Mouse (Mus musculus) mature B cell (primary cell): Measurements from ENCODE around the gene Actl11.

Experiments
- in situ Hi-C: fragments of 300-500 bp; cut with MboI; formaldehyde crosslinking; loops from 2 replicates; pipeline ENCODE4 v1.14.3; 2019

Actl11 gene

GRCm38 (mm10) chr9:107928169-107928568 is at the start of gene Actl11:
Gene Actl11 (plus strand): TSS chr9:107928469.
- in situ Hi-C loops, result no loop called here

DNA sequence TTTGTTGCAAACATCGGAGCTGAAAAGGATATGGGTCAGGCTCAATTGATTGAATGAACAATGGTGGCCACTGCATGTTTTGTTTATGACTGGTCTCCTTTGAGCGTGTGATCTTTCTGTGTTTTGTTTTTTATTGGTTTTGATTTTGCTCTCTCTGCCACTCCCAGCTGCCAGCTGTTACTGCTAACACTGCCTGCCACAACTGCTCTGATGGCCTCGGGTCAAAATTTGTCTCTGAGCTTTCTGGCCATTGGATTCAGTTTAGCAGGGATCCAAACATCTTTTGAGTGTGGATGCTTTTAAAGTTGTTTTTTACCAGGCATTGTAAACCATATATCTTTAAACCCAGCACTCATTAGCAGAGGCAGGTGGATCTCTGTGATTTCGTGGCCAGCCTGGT is 47.9 kb upstream of the Actl11 start:
- in situ Hi-C loops, result no loop called here

DNA sequence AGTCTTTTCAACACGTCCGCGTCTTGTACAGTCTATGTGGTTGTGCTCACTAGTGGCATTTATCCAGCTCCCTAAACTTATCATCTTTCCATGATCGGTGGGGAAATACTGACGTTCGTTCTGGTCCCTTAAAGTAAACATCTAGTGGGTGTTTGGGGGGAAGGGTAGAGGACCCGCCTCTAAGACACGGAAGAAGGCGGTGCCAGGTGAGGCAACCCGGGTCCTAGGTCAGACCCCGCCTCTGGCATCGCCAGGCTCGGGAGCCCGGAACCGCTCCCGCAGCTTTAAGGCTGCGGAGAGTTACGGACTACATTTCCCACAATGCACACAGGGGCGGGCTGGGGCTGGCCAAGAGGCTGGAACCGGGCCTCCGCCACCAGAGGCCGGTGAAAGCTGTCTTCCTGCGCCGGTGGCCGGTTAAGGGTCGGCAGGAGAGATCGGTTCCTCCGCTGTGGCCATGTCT is 40.4 kb upstream of the Actl11 start, which contains the start of gene Mon1a:
TSS of gene Mon1a (plus strand) at position 348 of the 463 bp plus-strand sequence.
- in situ Hi-C loops, result no loop called here

DNA sequence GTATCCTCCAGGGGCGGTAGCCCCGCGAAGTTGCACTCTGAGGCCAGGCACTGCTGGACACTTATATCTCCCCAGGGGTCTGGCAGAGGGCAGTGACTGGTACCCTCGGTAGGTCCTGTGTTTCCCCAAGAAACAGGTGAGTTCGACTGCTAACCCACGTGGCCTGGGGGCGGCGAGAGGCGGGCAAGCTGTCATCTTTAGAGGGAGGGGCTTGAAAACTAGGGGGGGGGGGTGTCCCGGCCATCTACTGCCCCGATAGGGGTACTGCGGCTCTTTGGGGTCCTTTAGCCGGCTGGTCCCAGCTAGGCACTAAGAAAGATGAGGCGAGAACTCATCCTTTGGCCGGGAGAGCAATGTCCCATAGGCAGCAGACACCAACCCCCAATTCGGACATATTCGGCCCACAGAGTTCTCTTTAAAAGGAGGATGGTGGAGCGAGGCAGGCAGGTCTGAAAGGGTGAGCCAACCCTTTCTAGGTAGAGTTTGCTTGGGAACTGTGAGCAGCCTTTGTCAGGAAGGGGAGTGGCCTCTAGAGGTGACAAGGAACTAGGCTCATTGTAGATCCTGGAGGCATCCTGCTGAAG is 39.9 kb upstream of the Actl11 start:
- in situ Hi-C loops, result no loop called here

- in situ Hi-C loops, result no loop called here
Observed at GRCm38 (mm10) chr9:107890260-107890659, 38.0 kb upstream of the Actl11 start.

GRCm38 (mm10) chr9:107891023-107891422 is 37.2 kb upstream of the Actl11 start:
- in situ Hi-C loops, result no loop called here

GRCm38 (mm10) chr9:107898563-107898962 is 29.7 kb upstream of the Actl11 start:
- in situ Hi-C loops, result no loop called here

DNA sequence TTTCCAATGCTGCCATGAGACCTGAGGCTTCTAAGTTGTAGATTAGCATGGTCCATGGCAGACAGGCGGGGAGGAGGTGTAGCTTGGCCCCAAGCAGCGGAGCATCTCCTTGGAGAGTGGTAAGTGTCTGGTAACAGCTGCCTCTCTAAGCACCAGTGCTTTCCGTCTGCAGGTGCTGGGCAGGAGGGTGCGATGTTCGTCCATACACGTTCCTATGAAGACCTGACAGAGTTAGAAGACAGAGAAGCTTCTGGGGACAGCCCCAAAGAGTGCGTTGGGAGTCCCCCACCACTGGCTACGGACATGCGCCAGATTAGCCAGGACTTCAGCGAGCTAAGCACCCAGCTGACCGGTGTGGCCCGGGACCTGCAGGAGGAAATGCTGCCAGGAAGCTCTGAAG is 28.4 kb upstream of the Actl11 start:
- in situ Hi-C loops, result no loop called here

- in situ Hi-C loops, result no loop called here
Observed at GRCm38 (mm10) chr9:107900840-107901626, 27.2 kb upstream of the Actl11 start.

DNA sequence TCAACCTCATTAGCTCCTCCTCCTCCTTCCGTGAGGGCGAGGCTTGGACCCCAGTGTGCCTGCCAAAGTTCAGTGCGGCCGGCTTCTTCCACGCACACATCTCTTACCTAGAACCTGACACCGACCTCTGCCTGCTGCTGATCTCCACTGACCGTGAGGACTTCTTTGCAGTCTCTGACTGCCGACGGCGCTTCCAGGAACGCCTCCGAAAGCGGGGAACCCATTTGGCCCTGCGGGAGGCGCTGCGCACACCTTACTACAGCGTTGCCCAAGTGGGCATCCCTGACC is 26.7 kb upstream of the Actl11 start:
- in situ Hi-C loops, result no loop called here

- in situ Hi-C loops, result no loop called here
Observed at GRCm38 (mm10) chr9:107904726-107905125, 23.5 kb upstream of the Actl11 start.

DNA sequence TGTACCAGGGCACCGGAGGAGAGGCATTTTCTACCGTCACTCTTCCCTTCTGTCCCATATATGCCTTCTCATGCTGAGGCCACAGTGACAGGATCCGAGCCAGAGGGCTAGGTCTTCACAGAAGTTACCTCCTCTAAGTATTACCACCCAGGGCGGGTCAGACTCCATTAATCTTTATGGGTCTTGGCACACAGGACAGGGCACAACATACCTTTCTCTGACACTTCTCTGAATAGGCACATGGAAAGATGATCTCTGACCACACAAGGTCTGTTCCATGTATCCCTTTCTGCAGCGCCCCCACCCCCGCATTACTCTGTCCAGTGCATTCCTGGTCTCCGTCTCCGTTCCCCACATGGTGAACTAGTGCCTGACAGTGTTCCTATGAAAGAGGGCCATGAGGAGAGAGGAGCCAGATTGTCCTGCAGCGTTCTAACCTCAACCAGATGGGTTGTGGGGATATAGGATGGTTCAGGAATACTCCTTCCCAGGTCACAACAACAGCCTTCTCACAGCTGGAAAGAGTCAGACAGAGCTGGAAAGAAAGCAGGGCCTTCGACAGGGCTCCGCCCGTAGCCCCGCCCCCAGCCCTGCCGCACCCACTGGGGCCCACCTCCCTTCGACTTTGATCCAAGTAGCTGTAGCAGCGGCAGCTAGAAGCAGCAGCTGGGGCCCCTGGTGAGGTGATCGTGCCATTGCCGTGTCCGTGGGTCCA is 21.9 kb upstream of the Actl11 start, which contains the start of gene Mst1r:
TSS of gene Mst1r (plus strand) at position 622 of the 715 bp plus-strand sequence.
- in situ Hi-C loops, result no loop called here

DNA sequence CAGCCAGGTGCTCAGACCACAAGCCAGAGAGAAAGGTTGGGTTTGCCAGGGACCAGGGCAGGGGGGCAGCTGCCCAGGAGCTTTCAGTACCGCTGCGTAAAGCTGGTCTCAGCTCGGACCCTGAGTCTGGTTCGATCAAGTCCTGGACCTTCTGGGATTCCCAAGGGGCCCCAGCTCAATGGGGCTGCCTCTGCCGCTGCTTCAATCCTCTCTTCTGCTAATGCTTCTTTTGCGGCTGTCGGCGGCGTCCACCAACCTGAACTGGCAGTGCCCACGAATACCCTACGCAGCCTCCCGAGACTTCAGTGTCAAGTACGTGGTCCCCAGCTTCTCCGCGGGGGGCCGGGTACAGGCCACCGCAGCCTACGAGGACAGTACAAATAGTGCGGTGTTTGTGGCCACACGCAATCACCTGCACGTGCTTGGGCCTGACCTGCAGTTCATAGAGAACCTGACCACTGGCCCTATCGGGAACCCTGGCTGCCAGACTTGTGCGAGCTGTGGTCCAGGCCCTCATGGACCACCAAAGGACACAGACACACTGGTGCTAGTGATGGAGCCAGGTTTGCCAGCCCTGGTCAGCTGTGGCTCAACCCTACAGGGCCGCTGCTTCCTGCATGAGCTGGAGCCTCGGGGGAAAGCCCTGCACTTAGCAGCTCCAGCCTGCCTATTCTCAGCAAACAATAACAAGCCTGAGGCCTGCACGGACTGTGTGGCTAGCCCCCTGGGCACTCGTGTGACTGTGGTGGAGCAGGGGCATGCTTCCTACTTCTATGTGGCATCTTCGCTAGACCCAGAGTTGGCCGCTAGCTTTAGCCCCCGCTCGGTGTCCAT is 21.1 kb upstream of the Actl11 start:
- in situ Hi-C loops, result no loop called here

- in situ Hi-C loops, result no loop called here
Observed at GRCm38 (mm10) chr9:107907801-107908120, 20.5 kb upstream of the Actl11 start.

DNA sequence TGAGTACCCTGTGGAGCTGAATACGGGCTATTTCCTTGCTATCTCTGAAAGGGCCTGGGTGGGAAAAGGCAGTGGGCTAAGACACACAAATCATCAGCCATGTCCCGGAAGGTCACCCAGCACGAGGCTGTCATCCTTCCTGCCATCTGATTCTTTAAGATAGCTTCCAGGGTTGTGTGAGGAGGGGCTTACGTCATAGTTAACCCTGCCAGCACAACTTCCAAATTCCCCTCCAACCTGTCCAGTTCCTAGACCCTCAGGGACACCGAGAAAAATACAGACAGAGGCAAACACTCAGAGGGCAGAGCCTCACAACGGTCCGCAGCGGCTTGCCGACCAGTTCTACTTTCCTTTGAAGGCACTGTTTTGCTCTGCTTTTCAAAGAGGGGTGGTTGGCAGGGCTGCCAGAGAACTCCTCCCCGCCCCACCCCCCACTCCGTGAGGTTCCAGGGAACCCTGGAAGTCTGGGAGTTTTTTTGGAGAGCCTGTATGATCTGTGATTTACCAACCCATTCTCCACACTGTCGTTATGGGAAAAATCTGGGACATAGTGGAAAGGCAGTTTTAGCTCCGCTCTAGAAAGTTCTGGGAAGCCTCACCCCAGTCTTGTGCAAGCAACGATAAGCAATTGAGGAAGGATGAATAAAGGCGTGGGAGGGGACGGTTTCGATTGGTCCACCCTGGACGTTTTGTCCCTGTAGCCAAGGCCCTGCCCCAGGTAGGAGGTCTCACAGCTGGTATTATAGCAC is 19.7 kb upstream of the Actl11 start:
- in situ Hi-C loops, result no loop called here

DNA sequence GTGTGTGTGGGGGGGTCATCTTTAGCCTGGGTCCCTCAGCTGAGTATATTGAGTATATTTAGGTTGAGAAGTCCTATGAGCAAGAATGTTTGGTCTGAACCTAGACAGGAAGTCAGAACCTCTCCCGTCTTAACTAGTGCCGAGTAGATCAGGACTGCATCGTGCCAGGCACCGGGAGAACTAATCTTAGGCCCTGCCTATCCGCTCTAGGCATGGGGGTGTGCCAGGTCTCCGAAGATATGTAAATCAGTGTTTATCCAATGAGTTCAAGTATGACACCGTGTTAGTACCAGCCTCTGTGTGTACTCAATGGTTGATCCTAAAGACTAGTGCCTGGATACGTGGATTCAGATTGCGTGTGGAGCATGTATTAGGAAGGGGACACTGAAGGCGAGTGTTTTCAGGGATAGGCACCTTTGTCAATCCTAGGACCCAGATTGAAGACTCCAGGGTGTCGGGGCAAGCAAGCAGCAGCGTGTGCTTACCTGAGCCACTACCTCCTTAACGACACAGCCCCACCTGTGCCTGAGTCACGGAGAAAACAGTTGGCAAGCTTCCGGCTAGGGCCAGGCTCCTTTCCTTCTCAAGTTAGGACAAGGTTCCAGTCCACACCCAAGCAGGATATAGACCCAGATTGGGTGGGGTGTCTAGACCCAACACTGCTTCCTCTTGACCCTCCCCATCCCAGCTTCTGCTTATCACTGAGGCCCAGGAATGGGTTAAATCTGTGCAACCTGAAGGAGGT is 18.1 kb upstream of the Actl11 start:
- in situ Hi-C loops, result no loop called here

- in situ Hi-C loops, result no loop called here
Observed at GRCm38 (mm10) chr9:107914764-107915420, 13.4 kb upstream of the Actl11 start.

DNA sequence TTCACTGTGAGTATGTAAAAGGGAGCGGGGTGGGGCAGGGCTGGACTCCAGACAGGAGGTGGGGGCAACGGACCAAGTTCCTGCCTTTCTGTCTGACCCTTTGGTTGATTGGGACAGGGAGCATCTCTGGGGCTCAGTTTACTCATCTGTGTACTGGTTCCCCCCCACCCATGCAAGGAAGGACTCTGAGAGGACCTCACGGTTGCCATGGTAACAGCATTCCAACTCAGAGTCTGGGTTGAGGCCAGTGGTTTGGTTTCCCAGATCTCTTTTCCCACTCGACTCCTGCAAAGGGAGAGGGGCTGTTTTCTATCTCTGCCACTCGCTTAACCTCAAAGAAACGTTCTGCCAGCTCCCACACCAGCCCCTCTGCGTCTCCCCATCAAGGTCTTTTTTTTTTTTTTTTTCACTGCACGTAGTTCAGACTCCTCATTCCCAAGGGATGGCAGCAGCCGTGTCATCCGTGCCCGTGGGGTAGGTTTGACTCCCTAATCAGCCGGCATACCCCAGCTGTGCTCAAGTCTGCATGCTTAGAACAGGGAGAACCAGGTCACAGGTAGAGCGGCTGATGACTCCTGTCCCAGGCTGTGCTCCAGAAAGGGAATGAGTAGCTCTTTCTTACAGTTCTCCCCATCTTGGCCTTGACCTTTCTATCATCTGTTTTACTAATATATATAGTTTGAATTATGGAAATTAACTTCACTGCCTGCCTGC is 10.2 kb upstream of the Actl11 start:
- in situ Hi-C loops, result no loop called here

DNA sequence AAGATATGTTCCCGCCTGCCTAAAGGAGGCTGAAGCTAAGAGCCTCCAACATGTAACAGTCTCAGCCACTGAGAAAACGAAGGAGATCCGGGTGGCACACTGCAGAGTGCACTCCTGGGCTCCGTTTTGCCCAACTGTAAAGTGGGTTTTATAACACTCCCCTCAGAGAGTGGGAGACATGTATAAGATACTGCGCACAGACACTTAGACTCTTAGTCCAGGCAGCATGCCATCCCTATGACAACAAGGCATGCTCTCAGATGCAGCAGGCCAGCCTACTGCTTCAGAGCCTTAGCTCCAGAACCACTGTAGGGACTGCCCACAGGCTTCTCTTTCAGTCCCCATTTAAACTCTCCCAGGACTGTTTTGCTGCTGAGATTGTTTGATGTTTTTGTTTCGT is 9.4 kb upstream of the Actl11 start:
- in situ Hi-C loops, result no loop called here

DNA sequence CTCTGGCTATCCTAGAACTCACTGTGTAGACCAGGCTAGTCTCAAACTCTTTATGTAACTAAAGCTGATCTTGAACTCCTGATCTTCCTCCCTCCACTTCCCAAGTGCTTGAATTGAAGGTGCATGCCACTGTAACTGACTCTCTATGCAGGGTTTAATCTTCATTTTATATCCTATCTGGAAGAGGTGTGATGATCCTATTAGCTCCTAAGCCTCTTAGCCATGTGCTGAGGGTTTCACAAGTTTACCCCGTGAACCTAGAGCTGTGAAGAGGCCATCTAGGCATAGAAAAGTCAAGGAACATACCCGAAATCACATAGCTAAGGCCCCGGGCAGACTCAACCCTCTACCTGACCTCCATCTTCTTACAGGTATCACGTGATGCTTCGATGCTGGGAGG is 8.8 kb upstream of the Actl11 start:
- in situ Hi-C loops, result no loop called here
